Mouse (Mus musculus): ENCODE measurements at regions not wholly inside any gene's neighbourhood (a gene's known extent, or its start where the extent isn't known, plus 50 kb on each side); places are given as distances from the start of the nearest gene placed in this dataset.
A peak's percentile ranks its signal among the peaks of the same experiment; 100 is the strongest.

- DNase-seq: no peak
Observed at GRCm38 (mm10) chr1:83970641-83971285, 393.2 kb downstream of the Pid1 start.

- DNase-seq: peak; percentile 8 to 31
Observed at GRCm38 (mm10) chr1:83964631-83965030, 399.3 kb downstream of the Pid1 start.

GRCm38 (mm10) chr1:83961761-83962160 lies 402.2 kb downstream of the Pid1 start:
- no peak for DNase-seq

GRCm38 (mm10) chr1:83959756-83960155 lies 404.2 kb downstream of the Pid1 start:
- DNase-seq: peak in 1 of 2 experiments; percentile 3

- no peak for DNase-seq
Observed at GRCm38 (mm10) chr1:83922900-83923299, 441.1 kb downstream of the Pid1 start.

- DNase-seq: no peak
Observed at GRCm38 (mm10) chr1:83915454-83915853, 448.5 kb downstream of the Pid1 start.

- peak; percentile 29 to 40 for DNase-seq
Observed at GRCm38 (mm10) chr1:83907347-83907746, 456.6 kb downstream of the Pid1 start.

- DNase-seq: peak; percentile 36 to 58
Observed at GRCm38 (mm10) chr1:83906906-83907305, 457.1 kb downstream of the Pid1 start.

GRCm38 (mm10) chr1:83900135-83900534 lies 463.8 kb downstream of the Pid1 start:
- peak in 1 of 2 experiments; percentile 4 for DNase-seq

- DNase-seq: peak; percentile 8 to 13
Observed at GRCm38 (mm10) chr1:83896650-83897049, 467.3 kb downstream of the Pid1 start.

GRCm38 (mm10) chr1:83879109-83879399 lies 471.1 kb upstream of the Sphkap start:
- no peak for DNase-seq

- no peak for DNase-seq
Observed at GRCm38 (mm10) chr1:83878330-83879108, 470.5 kb upstream of the Sphkap start.

GRCm38 (mm10) chr1:83870853-83871567 lies 463.0 kb upstream of the Sphkap start:
- peak; percentile 7 to 36 for DNase-seq

- no peak for DNase-seq
Observed at GRCm38 (mm10) chr1:83869046-83869445, 461.0 kb upstream of the Sphkap start.

- no peak for DNase-seq
Observed at GRCm38 (mm10) chr1:83862541-83862940, 454.5 kb upstream of the Sphkap start.

GRCm38 (mm10) chr1:83862128-83862527 lies 454.1 kb upstream of the Sphkap start:
- DNase-seq: no peak

- DNase-seq: no peak
Observed at GRCm38 (mm10) chr1:83859732-83860424, 451.9 kb upstream of the Sphkap start.

- DNase-seq: no peak
Observed at GRCm38 (mm10) chr1:83853996-83854395, 446.0 kb upstream of the Sphkap start.

GRCm38 (mm10) chr1:83851081-83851480 lies 443.1 kb upstream of the Sphkap start:
- peak; percentile 49 to 69 for DNase-seq

GRCm38 (mm10) chr1:83848414-83848813 lies 440.4 kb upstream of the Sphkap start:
- DNase-seq: no peak

- DNase-seq: no peak
Observed at GRCm38 (mm10) chr1:83847992-83848391, 440.0 kb upstream of the Sphkap start.

- DNase-seq: no peak
Observed at GRCm38 (mm10) chr1:83844827-83845379, 436.9 kb upstream of the Sphkap start.
